Mouse (Mus musculus) frontal cortex, postnatal 14 days (tissue): ENCODE results near the gene C730034F03Rik.
"Not testable (repeated sequence)": the region's sequence is repeated elsewhere in the genome, so short reads cannot be mapped to it uniquely, and the experiment has no call there.

Experiments used
- DNase-seq, 2 experiments: peaks; one replicate each; pipeline ENCODE4 v3.0.0; 2022; ENCODE audit warnings: low spot score in 2 of 2

C730034F03Rik gene

GRCm38 (mm10) chr15:89429352-89430221 lies at the start of gene C730034F03Rik, which contains the start of the genes Gm44502 and Chkb:
Gene C730034F03Rik, plus strand, starts transcription at chr15:89429589.
Gene Gm44502, minus strand, starts transcription at chr15:89429696.
Gene Chkb, minus strand, starts transcription at chr15:89429908.
- DNase-seq: peak; percentile 91

- DNase-seq: no peak
Observed at GRCm38 (mm10) chr15:89384617-89385016, 44.8 kb upstream of the C730034F03Rik start, which contains the start of gene Klhdc7b. Gene Klhdc7b, plus strand, starts transcription at chr15:89384917.

DNA sequence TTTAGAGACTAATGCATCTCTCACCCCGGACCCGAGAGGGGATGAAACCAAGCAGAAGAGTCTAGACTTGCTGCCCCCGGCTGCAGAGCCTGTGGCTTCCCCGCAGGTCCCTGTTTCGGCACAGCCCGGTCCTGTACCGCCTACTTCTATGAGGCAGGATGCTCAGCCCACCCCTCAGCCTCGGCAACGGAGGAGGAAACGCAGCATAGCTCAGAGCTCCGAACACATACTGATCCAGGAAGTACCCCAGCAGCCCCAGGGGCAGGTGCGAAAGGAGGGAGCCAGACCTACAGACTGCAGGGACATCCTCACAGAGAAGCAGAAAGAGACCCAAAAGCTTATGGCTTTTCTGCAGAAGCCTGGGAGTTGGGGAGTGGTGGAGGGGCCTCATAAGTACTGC lies 42.3 kb upstream of the C730034F03Rik start:
- no peak for DNase-seq

- no peak for DNase-seq
Observed at GRCm38 (mm10) chr15:89390081-89390480, 39.3 kb upstream of the C730034F03Rik start.

DNA sequence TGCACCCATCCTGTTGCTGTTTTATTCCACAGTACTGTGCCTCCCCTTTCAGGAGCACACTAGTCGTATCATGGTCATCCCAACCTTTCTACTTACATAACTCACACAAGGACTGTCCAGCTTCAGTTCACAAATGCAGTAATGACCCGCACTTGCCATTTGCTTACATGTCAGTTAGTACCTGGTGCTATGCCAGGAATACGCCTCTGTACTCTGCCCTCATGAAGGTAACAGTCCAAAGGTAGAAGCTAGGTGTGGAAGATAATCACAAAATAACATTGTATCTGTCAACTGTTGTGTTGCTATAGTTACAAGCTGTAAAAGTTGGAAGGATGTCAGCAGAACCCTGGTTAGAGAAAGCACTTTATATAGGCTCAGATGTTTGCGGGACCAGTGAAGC lies 32.5 kb upstream of the C730034F03Rik start:
- no peak for DNase-seq

GRCm38 (mm10) chr15:89398146-89398545 lies 31.2 kb upstream of the C730034F03Rik start:
- DNase-seq: no peak

- no peak for DNase-seq
Observed at GRCm38 (mm10) chr15:89399716-89400115, 29.7 kb upstream of the C730034F03Rik start.

- DNase-seq: no peak
Observed at GRCm38 (mm10) chr15:89402471-89402870, 26.9 kb upstream of the C730034F03Rik start.

- DNase-seq: no peak
Observed at GRCm38 (mm10) chr15:89404831-89405623, 24.4 kb upstream of the C730034F03Rik start.

- DNase-seq: no peak
Observed at GRCm38 (mm10) chr15:89406691-89407090, 22.7 kb upstream of the C730034F03Rik start.

- no peak for DNase-seq
Observed at GRCm38 (mm10) chr15:89410118-89410517, 19.3 kb upstream of the C730034F03Rik start, which contains the start of gene Syce3. Gene Syce3, minus strand, starts transcription at chr15:89410503.

GRCm38 (mm10) chr15:89415282-89415681 lies 14.1 kb upstream of the C730034F03Rik start:
- no peak for DNase-seq

GRCm38 (mm10) chr15:89421938-89422337 lies 7.5 kb upstream of the C730034F03Rik start:
- no peak for DNase-seq

DNA sequence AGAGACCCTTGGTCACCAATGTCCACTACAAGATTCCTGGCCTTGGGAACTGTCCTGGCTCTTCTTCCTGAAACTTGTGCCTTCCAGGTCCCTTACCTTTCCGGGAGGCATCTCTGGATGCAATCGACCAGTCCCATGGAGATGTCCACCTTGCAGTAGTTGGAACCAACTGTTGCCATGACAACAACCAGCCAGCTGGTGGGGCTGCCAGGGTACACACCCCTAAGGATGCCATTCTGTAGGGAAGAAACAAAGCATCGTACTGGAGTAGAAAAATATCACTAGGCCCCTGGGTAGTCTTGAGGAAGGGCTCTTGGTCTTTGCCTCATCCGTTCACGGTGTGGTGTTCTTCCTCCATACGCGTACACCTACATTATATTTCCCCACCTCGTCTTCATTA lies 4.8 kb upstream of the C730034F03Rik start:
- no peak for DNase-seq

- no peak for DNase-seq
Observed at GRCm38 (mm10) chr15:89425711-89426121, 3.7 kb upstream of the C730034F03Rik start, which contains the start of gene Cpt1b. Gene Cpt1b, minus strand, starts transcription at chr15:89425863.

GRCm38 (mm10) chr15:89426716-89427115 lies 2.7 kb upstream of the C730034F03Rik start:
- DNase-seq: no peak

- DNase-seq: no peak
Observed at GRCm38 (mm10) chr15:89428136-89428790, 1.1 kb upstream of the C730034F03Rik start.

DNA sequence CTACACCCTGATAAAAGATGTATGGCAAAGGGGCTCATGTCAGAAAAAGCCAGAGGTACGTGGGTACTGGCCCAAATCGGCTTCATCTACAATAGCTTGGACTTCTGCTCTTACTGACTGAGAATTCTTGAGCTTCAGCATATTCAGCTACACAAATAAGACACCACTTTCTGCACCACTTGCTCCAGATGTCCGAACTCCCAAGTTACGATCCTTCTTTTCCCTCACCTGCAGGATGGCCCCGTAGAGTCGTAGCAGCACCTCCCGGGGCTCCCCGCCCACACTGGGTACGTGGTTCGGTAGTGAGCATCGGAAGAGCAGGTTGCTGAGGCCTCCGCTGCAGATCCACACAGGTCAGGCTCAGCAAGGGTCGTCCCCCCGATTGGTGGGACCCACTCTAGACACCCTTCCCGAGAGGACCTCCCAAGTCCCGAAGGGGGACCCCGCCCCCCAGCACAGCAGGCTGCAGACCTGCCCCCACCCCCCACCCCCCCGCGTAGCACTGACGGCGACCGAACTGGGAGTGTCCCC lies 503 bp upstream of the C730034F03Rik start:
- DNase-seq: peak in 1 of 2 experiments; percentile 17

DNA sequence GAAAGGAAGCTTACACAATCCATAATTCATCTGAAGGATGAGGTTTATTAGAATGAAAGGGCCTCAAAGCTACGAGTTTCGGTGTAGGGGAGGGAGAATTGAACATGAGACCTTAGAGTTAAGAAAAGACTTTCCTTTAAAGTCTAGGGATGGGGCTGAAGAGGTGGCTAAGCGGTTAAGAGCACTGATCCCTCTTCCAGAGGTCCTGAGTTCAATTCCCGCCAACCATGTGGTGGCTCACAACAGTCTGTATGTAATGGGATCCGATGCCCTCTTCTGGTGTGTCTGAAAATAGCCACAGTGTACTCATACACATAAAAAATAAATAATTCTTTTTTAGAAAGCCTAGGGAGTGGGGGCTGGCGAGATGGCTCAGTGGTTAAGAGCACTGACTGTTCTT lies 952 bp downstream of the C730034F03Rik start:
- no peak for DNase-seq

DNA sequence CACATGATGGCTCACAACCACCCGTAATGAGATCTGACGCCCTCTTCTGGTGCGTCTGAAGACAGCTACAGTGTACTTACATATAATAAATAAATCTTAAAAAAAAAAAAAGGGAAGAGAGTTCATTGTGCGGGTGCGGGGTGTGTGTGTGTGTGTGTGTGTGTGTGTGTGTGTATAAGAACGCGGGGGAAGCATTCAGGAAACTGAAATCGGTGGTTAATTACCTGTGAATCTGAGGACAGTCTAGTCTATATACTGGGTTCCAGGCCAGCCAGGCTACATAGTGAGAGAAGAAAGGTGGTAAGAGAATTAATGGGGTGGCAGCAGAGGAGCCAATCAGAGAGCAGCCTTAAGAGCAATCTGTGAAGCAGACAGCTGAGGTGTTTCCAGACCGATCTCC lies 1.4 kb downstream of the C730034F03Rik start:
- DNase-seq: not testable (repeated sequence)

DNA sequence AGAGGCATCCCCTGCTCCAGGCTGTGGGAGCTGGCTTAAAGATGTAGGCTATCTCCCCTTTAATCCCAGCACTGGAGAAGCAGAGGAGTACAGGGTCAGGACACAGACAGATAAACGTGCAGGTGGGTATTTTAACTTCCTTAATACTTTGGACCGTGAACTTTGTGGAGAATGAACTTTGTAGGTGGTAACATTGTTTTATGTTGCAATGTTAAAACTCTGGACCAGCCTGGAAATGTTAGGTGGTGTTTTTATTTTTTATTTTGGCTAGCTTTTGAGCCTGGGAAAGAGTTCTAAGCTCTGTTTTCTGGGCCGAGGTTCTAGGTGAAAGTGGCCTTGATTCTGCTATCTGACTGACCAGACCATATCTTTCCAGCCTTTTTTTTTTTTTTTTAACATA lies 1.9 kb downstream of the C730034F03Rik start:
- DNase-seq: no peak
